Mouse (Mus musculus) liver, embryonic 11.5 days (tissue): ENCODE data around the gene Tut7. TPM values are rescaled to one million over a fixed set of nuclear protein-coding genes. Genes with fewer than 3 reads are reported as not detected.

ENCODE experiments used
- ATAC-seq: fragments of 200-750 bp; cut with Nextera tagmentation; replicated peaks from 2 replicates; pipeline ENCODE4 v1.8.0; 2017; ENCODE audit warnings: moderate number of reproducible peaks, mild to moderate bottlenecking, moderate TSS enrichment, moderate library complexity; ENCODE audit not compliant: low FRiP score
- DNase-seq: peaks from one replicate; pipeline ENCODE4 v3.0.0-alpha.2; 2017; ENCODE audit warnings: low spot score
- H3K27ac ChIP-seq: fragments of 300-500 bp; sonication (generic); 2 replicates; pipeline ENCODE4 v1.5.1; 2014; ENCODE audit warnings: mild to moderate bottlenecking, low read depth, low read length, control low read depth
- H3K27me3 ChIP-seq: fragments of 300-500 bp; sonication (generic); replicated peaks from 2 replicates; pipeline ENCODE4 v1.6.1; 2014; ENCODE audit warnings: low read length, mixed read lengths; ENCODE audit not compliant: control insufficient read depth, insufficient read depth
- H3K36me3 ChIP-seq: fragments of 300-500 bp; sonication (generic); 2 replicates; pipeline ENCODE4 v1.6.1; 2014; ENCODE audit warnings: mild to moderate bottlenecking, low read length, moderate library complexity, mixed read lengths; ENCODE audit not compliant: control insufficient read depth, insufficient read depth
- H3K4me1 ChIP-seq: fragments of 300-500 bp; sonication (generic); replicated peaks from 2 replicates; pipeline ENCODE4 v1.6.1; 2014; ENCODE audit warnings: low read length, mixed read lengths; ENCODE audit not compliant: control insufficient read depth, insufficient read depth
- H3K4me2 ChIP-seq: fragments of 300-500 bp; sonication (generic); 2 replicates; pipeline ENCODE4 v1.6.1; 2014; ENCODE audit warnings: mild to moderate bottlenecking, control low read depth, moderate library complexity
- H3K4me3 ChIP-seq: fragments of 300-500 bp; sonication (generic); 2 replicates; pipeline ENCODE4 v1.5.1; 2014; ENCODE audit warnings: low read depth, low read length, control low read depth
- H3K9ac ChIP-seq: fragments of 300-500 bp; sonication (generic); 2 replicates; pipeline ENCODE4 v1.6.1; 2014; ENCODE audit warnings: low read depth, low read length, control low read depth
- H3K9me3 ChIP-seq: fragments of 300-500 bp; sonication (generic); 2 replicates; pipeline ENCODE4 v1.6.1; 2016; ENCODE audit warnings: low read length, inconsistent platforms, mixed read lengths; ENCODE audit not compliant: control insufficient read depth
- WGBS: fragments of 180-500 bp; shearing (Covaris S2); extraction: QIAGEN DNeasy Blood & Tissue Kit; methylation state at CpG from one replicate; pipeline ENCODE4 v1.1.7; 2014; 5-methylcytosine and 5-hydroxymethylcytosine counted together
- polyA plus RNA-seq: library from polyadenylated mRNA; unstranded; fragments of >200 nt; fragmentation: Nextera tagmentation; extraction: Ambion mirVana; gene quantifications from 2 replicates; pipeline ENCODE4 v1.2.1, GENCODE M21; 2014

The Tut7 gene
- polyA plus RNA-seq = 68.2 and 69.5 TPM in 2 replicates

GRCm38 (mm10) chr13:59822507-59823462 lies at the start of gene Tut7:
Gene Tut7, minus strand, starts transcription at chr13:59823147.
- DNase-seq (peak; percentile 91), ATAC-seq (peak; percentile 96)
- H3K4me2 ChIP-seq = peak within 1 kb of the TSS; percentile 82
- H3K36me3 ChIP-seq = peaks cover 9% of the 10 kb centered on the region
- peaks cover 27% of the 10 kb centered on the region for H3K4me1 ChIP-seq
- WGBS = 0% methylated on average over 97 of the region's 100 CpGs
- H3K27ac ChIP-seq = peak within 1 kb of the TSS; percentile 79
- peak within 1 kb of the TSS; percentile 75 for H3K9ac ChIP-seq
- no peaks in the 10 kb centered on the region for H3K27me3 ChIP-seq
- H3K9me3 ChIP-seq = no peaks in the 10 kb centered on the region
- H3K4me3 ChIP-seq = peak within 1 kb of the TSS; percentile 78

- WGBS = 85% methylated on average over 7 of the region's 7 CpGs
- H3K36me3 ChIP-seq = no peaks in the 10 kb centered on the region
- DNase-seq = no peak
These were observed 49.5 kb upstream of the Tut7 start for GRCm38 (mm10) chr13:59872446-59872845.

GRCm38 (mm10) chr13:59870004-59870403 lies 47.1 kb upstream of the Tut7 start:
- Histone ChIP-seq H3K27me3 (no peaks in the 10 kb centered on the region), H3K9me3 (no peaks in the 10 kb centered on the region), H3K27ac (no peak overlapping the region), H3K9ac (no peak overlapping the region), H3K4me3 (no peak overlapping the region), H3K4me1 (peaks cover 3% of the 10 kb centered on the region; the same call in 1 of the 2 replicates), H3K4me2 (no peak overlapping the region), H3K36me3 (no peaks in the 10 kb centered on the region)
- DNase-seq (no peak), ATAC-seq (0 out of 2 replicates have a peak, but pooled peaks have one; percentile 56)
- WGBS = 85% methylated on average over 5 of the region's 5 CpGs

More at GRCm38 (mm10) chr13:59872446-59872845, 49.5 kb upstream of the Tut7 start:
- Histone ChIP-seq H3K4me1 (peaks cover 6% of the 10 kb centered on the region; the same call in 1 of the 2 replicates), H3K9ac (no peak overlapping the region), H3K9me3 (no peaks in the 10 kb centered on the region), H3K4me2 (no peak overlapping the region), H3K27ac (no peak overlapping the region), H3K27me3 (no peaks in the 10 kb centered on the region), H3K4me3 (no peak overlapping the region)
- no peak for ATAC-seq

- no peaks in the 10 kb centered on the region for H3K9me3 ChIP-seq
- no peak overlapping the region for H3K4me3 ChIP-seq
- no peak overlapping the region for H3K9ac ChIP-seq
- H3K4me2 ChIP-seq = no peak overlapping the region
- no peak overlapping the region for H3K27ac ChIP-seq
- ATAC-seq (no peak), DNase-seq (no peak)
- H3K36me3 ChIP-seq = no peaks in the 10 kb centered on the region
- no peaks in the 10 kb centered on the region for H3K4me1 ChIP-seq
- 67% methylated on average over 9 of the region's 9 CpGs for WGBS
- H3K27me3 ChIP-seq = no peaks in the 10 kb centered on the region
These were observed 45.2 kb upstream of the Tut7 start for GRCm38 (mm10) chr13:59868011-59868649.

- ATAC-seq = no peak
- Histone ChIP-seq H3K4me3 (no peak overlapping the region), H3K27me3 (no peaks in the 10 kb centered on the region), H3K4me2 (no peak overlapping the region), H3K9ac (no peak overlapping the region), H3K36me3 (no peaks in the 10 kb centered on the region), H3K9me3 (no peaks in the 10 kb centered on the region), H3K27ac (no peak overlapping the region), H3K4me1 (no peaks in the 10 kb centered on the region)
- WGBS = 69% methylated on average over 7 of the region's 7 CpGs
- no peak for DNase-seq
These were observed 44.2 kb upstream of the Tut7 start for GRCm38 (mm10) chr13:59867103-59867502.

GRCm38 (mm10) chr13:59859515-59859914 lies 36.6 kb upstream of the Tut7 start:
- no peak overlapping the region for H3K4me3 ChIP-seq
- 79% methylated on average over 7 of the region's 7 CpGs for WGBS
- no peak overlapping the region for H3K27ac ChIP-seq
- no peaks in the 10 kb centered on the region for H3K4me1 ChIP-seq
- no peaks in the 10 kb centered on the region for H3K27me3 ChIP-seq
- H3K9me3 ChIP-seq = no peaks in the 10 kb centered on the region
- H3K4me2 ChIP-seq = no peak overlapping the region
- ATAC-seq = no peak
- DNase-seq = no peak
- H3K36me3 ChIP-seq = no peaks in the 10 kb centered on the region
- no peak overlapping the region for H3K9ac ChIP-seq

- Histone ChIP-seq H3K9ac (no peak overlapping the region), H3K4me1 (no peaks in the 10 kb centered on the region; the same call in 1 of the 2 replicates), H3K36me3 (no peaks in the 10 kb centered on the region), H3K4me2 (no peak overlapping the region), H3K27ac (no peak overlapping the region), H3K27me3 (no peaks in the 10 kb centered on the region), H3K9me3 (no peaks in the 10 kb centered on the region), H3K4me3 (no peak overlapping the region)
- ATAC-seq = peak; percentile 63
- DNase-seq = no peak
- 48% methylated on average over 20 of the region's 20 CpGs for WGBS
These were observed 33.5 kb upstream of the Tut7 start for GRCm38 (mm10) chr13:59856286-59857070.

GRCm38 (mm10) chr13:59853471-59853870 lies 30.5 kb upstream of the Tut7 start:
- peak; percentile 45; the same call in 1 of the 2 replicates for ATAC-seq
- no peak overlapping the region for H3K9ac ChIP-seq
- no peak overlapping the region for H3K27ac ChIP-seq
- H3K27me3 ChIP-seq = no peaks in the 10 kb centered on the region
- no peak for DNase-seq
- H3K36me3 ChIP-seq = no peaks in the 10 kb centered on the region
- no peaks in the 10 kb centered on the region for H3K9me3 ChIP-seq
- H3K4me1 ChIP-seq = no peaks in the 10 kb centered on the region; the same call in 1 of the 2 replicates
- 43% methylated on average over 9 of the region's 9 CpGs for WGBS
- no peak overlapping the region for H3K4me3 ChIP-seq
- peak overlapping the region; percentile 22 for H3K4me2 ChIP-seq
